Mouse (Mus musculus) forelimb bud, embryonic 11.5 days (tissue): ENCODE measurements at regions not wholly inside any gene's neighbourhood (a gene's known extent, or its start where the extent isn't known, plus 50 kb on each side); places are given as distances from the start of the nearest gene placed in this dataset.
A peak's percentile ranks its signal among the peaks of the same experiment; 100 is the strongest.
"Not testable (repeated sequence)": the region's sequence is repeated elsewhere in the genome, so short reads cannot be mapped to it uniquely, and the experiment has no call there.

Experiments
- DNase-seq: peaks from one replicate; pipeline ENCODE4 v3.0.0-alpha.2; 2012; ENCODE audit warnings: low read depth, low spot score

GRCm38 (mm10) chr3:120533901-120534300 is 637.6 kb downstream of the Rwdd3 start:
- no peak for DNase-seq

GRCm38 (mm10) chr3:120531880-120532580 is 639.5 kb downstream of the Rwdd3 start:
- no peak for DNase-seq

GRCm38 (mm10) chr3:120511651-120512050 is 659.8 kb downstream of the Rwdd3 start:
- DNase-seq = no peak

GRCm38 (mm10) chr3:120498937-120499336 is 672.6 kb downstream of the Rwdd3 start:
- no peak for DNase-seq

- no peak for DNase-seq
These were observed 693.6 kb downstream of the Rwdd3 start for GRCm38 (mm10) chr3:120477934-120478333.

- no peak for DNase-seq
These were observed 693.0 kb upstream of the Ptbp2 start for GRCm38 (mm10) chr3:120477232-120477631.

- DNase-seq = no peak
These were observed 689.4 kb upstream of the Ptbp2 start for GRCm38 (mm10) chr3:120473645-120474038.

GRCm38 (mm10) chr3:120472687-120473644 is 688.7 kb upstream of the Ptbp2 start:
- no peak for DNase-seq

GRCm38 (mm10) chr3:120471878-120472444 is 687.7 kb upstream of the Ptbp2 start:
- DNase-seq = no peak

- DNase-seq = no peak
These were observed 684.6 kb upstream of the Ptbp2 start for GRCm38 (mm10) chr3:120468887-120469286.

- DNase-seq = peak; percentile 12
These were observed 676.5 kb upstream of the Ptbp2 start for GRCm38 (mm10) chr3:120460717-120461116.

GRCm38 (mm10) chr3:120457912-120458311 is 673.6 kb upstream of the Ptbp2 start:
- no peak for DNase-seq

- DNase-seq = no peak
These were observed 656.9 kb upstream of the Ptbp2 start for GRCm38 (mm10) chr3:120441127-120441526.

- no peak for DNase-seq
These were observed 646.0 kb upstream of the Ptbp2 start for GRCm38 (mm10) chr3:120430285-120430684.

GRCm38 (mm10) chr3:120416634-120417033 is 632.4 kb upstream of the Ptbp2 start:
- DNase-seq = no peak

- no peak for DNase-seq
These were observed 591.5 kb upstream of the Ptbp2 start for GRCm38 (mm10) chr3:120375688-120376289.

- DNase-seq = no peak
These were observed 558.6 kb upstream of the Ptbp2 start for GRCm38 (mm10) chr3:120342747-120343377.

- no peak for DNase-seq
These were observed 557.6 kb upstream of the Ptbp2 start for GRCm38 (mm10) chr3:120341882-120342281.

GRCm38 (mm10) chr3:120335843-120336585 is 551.7 kb upstream of the Ptbp2 start:
- no peak for DNase-seq

GRCm38 (mm10) chr3:120307042-120307441 is 522.8 kb upstream of the Ptbp2 start:
- DNase-seq = not testable (repeated sequence)

- DNase-seq = no peak
These were observed 521.3 kb upstream of the Ptbp2 start for GRCm38 (mm10) chr3:120305608-120306007.
